Mouse (Mus musculus): Measurements from ENCODE around the gene Ndst2.

- no peak for TF ChIP-seq CTCF (IDR thresholded peaks at IDR 0.05; ENCODE audit: borderline replicate concordance, insufficient read depth, low read depth, low read length)
- no peak for TF ChIP-seq POLR2A (IDR thresholded peaks at IDR 0.05; ENCODE audit: borderline replicate concordance, insufficient read depth, low read length)
These were observed 34.0 kb downstream of the Ndst2 start for GRCm38 (mm10) chr14:20700362-20700761.

Data from cerebellum, adult 2 months (tissue).